Mouse (Mus musculus) heart, postnatal 10 days (tissue): ENCODE measurements around the gene B4galnt3. TPM values are rescaled to one million over a fixed set of nuclear protein-coding genes. Genes with fewer than 3 reads are reported as not detected.

ENCODE experiments used
- DNase-seq, 2 experiments: peaks; one replicate each; pipeline ENCODE4 v3.0.0; 2021
- intact Hi-C: fragments of 180-260 bp; cut with DNase I; formaldehyde crosslinking; loops from one replicate; pipeline ENCODE4 v1.15.1; 2025
- total RNA-seq, 2 experiments: library from RNA; stranded (reverse); gene quantifications; 2 replicates each; pipeline ENCODE4 v1.2.3; 2021

Gene B4galnt3
- total RNA-seq, 2 experiments from 2014 or later, result 0.25 to 0.67 TPM

GRCm38 (mm10) chr6:120275301-120275700, 19.1 kb downstream of the B4galnt3 start:
- intact Hi-C loops, result no loop called here
- peak; percentile 44 to 51 for DNase-seq

DNA sequence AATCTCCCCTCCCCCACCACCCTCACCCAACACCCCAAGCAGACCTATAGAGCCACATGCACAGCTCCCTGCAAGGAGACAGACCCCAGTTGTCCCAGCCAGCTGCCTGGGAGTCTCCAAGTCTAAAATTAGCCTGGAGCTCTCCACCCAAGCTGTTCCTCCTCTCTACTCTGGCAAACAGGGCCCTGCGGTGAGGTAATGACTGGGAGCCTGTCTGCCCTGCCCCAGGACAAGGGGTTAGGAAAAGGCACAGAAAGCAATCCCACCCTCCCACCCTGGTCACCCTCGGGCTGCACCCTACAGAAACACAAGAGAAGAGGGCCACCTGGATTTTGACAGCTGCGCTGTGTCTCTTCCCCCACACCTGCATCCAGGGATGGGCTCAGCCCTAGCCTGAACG, 19.5 kb downstream of the B4galnt3 start:
- DNase-seq, result peak; percentile 77 to 80
- intact Hi-C loops, result no loop called here

- intact Hi-C loops, result no loop called here
- peak; percentile 8 to 23 for DNase-seq
Measured at GRCm38 (mm10) chr6:120274181-120274580, 20.2 kb downstream of the B4galnt3 start.

- no peak for DNase-seq
- intact Hi-C loops, result no loop called here
Measured at GRCm38 (mm10) chr6:120264151-120264550, 30.2 kb downstream of the B4galnt3 start.

DNA sequence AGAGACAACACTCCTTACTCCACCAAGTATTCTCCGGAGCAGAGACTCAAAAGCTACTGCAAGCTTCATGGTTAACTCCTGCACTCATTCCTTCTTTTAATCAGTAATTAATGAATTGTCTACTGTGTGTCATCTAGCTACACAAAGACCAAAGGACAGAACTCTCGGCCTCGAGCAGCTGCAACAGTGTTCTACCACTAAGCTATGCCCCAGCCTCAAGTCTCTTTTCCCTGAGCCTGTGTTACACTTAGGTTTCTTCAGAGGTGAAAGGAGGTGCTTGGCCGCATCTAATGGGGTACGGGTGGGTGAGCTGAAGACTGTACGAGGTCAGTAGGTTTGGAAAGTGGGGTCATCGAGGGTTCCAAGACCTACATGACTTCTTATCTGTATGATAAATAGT, 30.8 kb downstream of the B4galnt3 start:
- DNase-seq, result no peak
- intact Hi-C loops, result no loop called here

DNA sequence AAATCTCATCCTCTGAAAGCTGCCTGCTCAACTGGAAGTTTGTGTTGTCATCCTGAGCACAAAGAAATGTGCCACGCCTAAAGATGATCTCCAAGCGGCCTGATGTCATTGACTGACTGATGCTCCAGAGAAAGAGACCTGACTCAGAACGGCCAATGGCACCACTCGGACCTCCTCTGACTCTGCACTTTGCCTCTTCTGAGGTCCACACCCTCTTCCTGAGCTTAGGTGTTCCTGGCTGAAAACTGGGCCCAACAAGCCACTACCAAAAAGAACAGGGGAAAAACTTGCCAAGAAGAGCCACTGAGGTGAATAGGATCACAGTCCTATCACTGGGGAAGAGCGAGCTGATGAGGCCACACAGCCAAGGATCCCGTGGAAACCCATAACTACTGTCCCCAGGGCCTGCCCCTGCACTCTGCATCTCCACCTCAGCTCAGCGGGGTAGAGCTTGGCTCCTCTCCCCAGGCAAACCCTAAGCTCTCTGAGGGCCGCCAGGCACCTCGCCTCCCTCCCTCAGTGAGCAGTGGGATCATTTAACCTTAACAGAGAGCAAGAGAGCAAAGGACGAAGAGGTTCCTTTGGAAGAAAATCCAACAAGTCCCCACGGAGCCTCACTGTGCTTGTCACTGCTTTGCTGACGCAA, 31.4 kb downstream of the B4galnt3 start:
- no peak for DNase-seq
- intact Hi-C loops, result no loop called here

DNA sequence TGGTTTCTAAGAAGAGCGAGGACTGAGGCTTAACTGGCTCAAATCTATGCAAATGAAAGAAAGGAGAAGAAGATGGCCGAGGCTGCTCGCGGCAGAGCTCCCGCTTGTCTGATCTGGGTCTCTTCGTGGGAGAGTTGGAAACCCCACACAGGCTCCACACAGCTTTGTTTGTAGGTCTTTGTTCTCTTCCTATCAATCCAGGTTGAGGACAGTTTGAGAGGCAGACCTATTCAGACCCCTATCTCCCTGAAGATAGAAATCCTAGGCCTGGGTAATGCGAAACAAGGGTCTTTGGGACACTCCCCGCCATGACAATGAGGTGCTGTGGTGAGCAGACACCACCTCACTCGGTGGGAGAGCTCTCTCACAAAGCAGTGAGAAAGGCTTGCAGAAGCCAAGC, 34.9 kb downstream of the B4galnt3 start:
- intact Hi-C loops, result no loop called here

GRCm38 (mm10) chr6:120256431-120256935, 37.9 kb downstream of the B4galnt3 start:
- intact Hi-C loops, result no loop called here
- DNase-seq, result no peak

More for the DNA sequence above, 34.9 kb downstream of the B4galnt3 start:
- DNase-seq, result no peak

- no peak for DNase-seq
- intact Hi-C loops, result no loop called here
Measured at GRCm38 (mm10) chr6:120255701-120256100, 38.7 kb downstream of the B4galnt3 start.

GRCm38 (mm10) chr6:120255144-120255543, 39.2 kb downstream of the B4galnt3 start:
- DNase-seq, result no peak
- intact Hi-C loops, result no loop called here

- DNase-seq, result no peak
- intact Hi-C loops, result no loop called here
Measured at GRCm38 (mm10) chr6:120254640-120255039, 39.7 kb downstream of the B4galnt3 start.

DNA sequence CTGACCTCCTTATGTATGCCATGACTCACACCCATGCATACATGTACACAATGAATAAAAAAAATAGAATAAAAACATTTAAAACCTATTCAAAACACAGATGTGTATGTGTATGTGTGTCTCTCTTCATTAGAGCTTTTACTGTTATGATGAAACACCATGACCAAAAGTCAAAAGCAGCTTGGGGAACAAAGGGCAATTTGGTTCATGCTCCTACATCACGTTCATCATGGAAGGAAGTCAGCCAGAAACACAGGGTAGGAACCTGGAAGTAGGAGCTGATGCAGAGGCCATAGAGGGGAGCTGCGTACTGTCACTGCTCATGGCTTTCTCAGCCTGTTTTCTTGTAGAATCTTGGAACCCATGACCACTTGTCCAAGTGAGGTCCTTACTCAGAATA, 41.6 kb downstream of the B4galnt3 start:
- intact Hi-C loops, result no loop called here
- DNase-seq, result no peak

DNA sequence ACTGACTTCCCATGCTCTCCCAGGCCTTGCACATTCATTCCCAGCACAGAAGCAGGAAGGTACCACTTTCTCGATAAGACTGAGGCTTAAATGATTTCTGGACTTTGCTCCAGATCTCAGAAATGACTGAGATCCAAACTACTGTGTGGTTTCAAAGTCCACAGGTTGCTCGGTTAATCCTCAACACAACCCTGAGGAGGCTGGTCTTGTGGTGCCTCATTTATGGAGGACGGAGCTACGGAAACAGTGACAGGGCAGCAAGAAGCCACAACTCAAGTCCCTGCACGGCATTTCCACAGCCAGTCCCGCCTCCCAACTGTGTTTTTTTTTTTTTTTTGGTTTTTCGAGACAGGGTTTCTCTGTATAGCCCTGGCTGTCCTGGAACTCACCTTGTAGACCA, 43.3 kb downstream of the B4galnt3 start:
- DNase-seq, result no peak
- intact Hi-C loops, result no loop called here

DNA sequence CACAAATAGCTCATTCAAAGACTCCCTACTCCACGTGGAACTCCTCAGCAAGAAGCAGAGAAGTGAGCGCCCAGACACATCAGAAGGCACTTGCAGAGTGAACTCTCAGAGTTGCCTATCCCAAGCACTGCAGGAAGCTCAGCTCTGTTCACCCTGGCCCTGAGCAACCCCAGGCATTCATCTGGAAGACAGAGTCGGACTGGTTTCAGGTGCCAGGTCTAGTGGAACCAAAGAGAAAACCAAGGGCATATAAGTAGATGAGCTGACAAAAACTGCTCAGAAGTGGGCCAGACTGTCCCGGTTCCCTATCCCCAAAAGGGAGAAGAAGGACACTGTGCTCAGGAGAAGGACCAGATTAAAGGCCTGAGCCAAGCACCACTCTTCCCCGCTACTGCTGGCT, 44.5 kb downstream of the B4galnt3 start:
- intact Hi-C loops, result no loop called here
- no peak for DNase-seq

- intact Hi-C loops, result no loop called here
- no peak for DNase-seq
Measured at GRCm38 (mm10) chr6:120246676-120247075, 47.7 kb downstream of the B4galnt3 start.

DNA sequence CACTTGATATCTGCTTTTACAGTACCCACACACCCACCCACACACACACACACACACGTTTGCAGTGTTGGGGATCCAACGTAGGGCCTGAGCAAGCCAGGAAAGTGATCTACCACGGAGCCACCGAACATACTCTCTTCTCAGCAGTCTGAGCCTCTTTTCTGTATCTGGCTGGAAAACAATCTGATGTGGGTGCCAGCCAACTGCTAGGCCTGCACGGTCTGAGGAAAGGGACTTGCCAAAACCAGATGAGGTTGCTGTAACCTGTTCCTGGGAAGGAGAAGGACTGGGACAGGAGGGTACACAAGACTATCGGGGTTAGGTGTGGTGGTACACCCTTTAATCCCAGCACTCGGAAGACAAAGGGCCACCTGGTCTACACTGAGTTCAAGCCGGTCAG, 51.1 kb downstream of the B4galnt3 start:
- DNase-seq, result no peak
- intact Hi-C loops, result no loop called here

DNA sequence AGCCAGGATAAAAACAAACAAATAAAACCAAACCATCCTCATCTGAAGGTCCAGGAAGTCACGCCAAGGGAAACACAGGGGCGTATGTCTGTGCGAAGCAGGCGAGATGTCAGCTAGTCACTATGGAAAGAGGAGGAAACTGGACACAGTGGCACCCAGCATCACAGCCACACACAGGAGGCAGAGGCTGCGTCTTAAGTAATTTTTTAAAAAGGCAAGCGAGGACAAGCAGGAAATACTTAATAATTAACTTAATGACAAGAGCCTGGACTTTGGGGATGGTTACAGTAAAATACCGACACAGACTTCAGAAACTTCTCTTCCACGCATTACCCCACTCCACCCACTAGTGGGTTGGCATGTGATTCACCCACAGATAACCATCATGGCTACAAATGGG, 51.8 kb downstream of the B4galnt3 start:
- no peak for DNase-seq
- intact Hi-C loops, result no loop called here

GRCm38 (mm10) chr6:120241453-120241852, 52.9 kb downstream of the B4galnt3 start:
- intact Hi-C loops, result no loop called here
- no peak for DNase-seq

DNA sequence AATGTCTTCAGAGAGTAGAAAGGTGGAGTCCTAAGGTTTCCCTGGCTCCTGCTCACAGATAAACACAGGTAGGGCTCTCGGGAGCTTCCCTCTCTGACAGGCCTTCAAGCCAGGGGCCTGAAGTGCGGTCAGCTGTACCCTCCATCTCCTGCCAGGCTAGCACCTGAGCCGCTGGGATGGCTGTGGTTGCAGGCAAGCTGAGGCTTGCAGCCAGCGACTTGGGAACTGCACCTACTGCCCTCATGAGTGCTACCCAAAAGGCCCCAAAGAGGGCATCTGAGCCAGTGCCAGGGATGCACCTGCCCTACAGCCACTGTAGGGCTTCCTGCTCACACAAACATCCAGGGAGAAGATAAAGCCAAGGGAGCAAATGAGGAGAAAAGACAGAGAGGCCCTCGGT, 53.9 kb downstream of the B4galnt3 start:
- DNase-seq, result no peak
- intact Hi-C loops, result no loop called here

- intact Hi-C loops, result no loop called here
- no peak for DNase-seq
Measured at GRCm38 (mm10) chr6:120235874-120236273, 58.5 kb downstream of the B4galnt3 start.

DNA sequence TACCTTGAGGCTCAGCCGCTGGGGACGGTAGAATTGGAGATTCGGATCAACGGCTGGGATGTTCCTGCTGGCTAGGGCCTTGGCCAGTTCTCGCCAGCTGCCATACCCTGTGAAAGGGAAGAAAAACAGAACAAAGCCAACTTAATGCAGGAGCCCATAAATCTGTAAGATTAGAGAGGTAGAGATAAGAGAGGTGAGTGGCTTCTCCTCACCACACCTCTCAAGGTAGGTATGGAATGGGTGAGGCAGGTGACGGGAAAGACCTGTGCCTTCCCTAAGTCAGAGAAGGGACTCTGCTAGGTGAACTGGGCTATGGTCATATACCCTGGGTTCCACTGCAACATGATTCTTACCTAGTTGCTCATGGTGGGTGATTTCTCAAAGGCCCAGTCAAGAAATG, 61.5 kb downstream of the B4galnt3 start:
- no peak for DNase-seq
- intact Hi-C loops, result no loop called here

GRCm38 (mm10) chr6:120230441-120230840, 63.9 kb downstream of the B4galnt3 start:
- intact Hi-C loops, result no loop called here
- no peak for DNase-seq

GRCm38 (mm10) chr6:120229806-120230205, 64.6 kb downstream of the B4galnt3 start:
- intact Hi-C loops, result no loop called here
- DNase-seq, result no peak
